Mouse (Mus musculus) layer of hippocampus, adult 6 months (tissue): ENCODE data around the gene 4930595D18Rik. TPM values are rescaled to one million over a fixed set of nuclear protein-coding genes. Genes with fewer than 3 reads are reported as not detected.

Experiments
- long read RNA-seq, 2 experiments: library from polyadenylated mRNA; unstranded; transcript quantifications; one replicate each; pipeline ENCODE4 v2.0.0; 2019 to 2020
- polyA plus RNA-seq: library from polyadenylated mRNA; unstranded; fragments of <200 nt; fragmentation: Nextera tagmentation; gene quantifications from 2 replicates; pipeline ENCODE4 v1.2.3, GENCODE M21; 2021

Gene 4930595D18Rik
- polyA plus RNA-seq = not detected in 2 replicates
- long read RNA-seq, experiment 1 = 0 reads
- long read RNA-seq, experiment 2 = 0 reads

DNA sequence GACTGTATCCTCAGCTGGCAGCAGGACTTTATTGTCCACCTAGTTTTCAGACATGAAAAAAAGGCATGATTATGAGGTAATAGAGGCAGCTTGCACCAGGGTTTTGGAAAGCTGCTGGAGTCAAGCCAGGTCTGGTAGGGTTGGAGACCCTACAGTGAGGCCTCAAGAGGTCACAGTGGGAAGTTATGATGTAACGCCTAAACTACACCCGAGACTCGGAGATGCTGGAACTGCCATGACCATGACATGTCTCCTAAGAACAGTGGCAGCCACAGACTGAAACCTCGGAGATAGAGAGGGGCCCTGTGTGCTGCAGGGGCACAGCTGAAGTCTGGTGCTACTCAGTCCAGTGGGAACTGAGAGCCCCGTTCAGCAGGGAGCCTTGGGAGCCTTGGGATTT, at the start of gene 4930595D18Rik:
Gene 4930595D18Rik (minus strand): TSS at position 16 of the 400 bp plus-strand sequence.

DNA sequence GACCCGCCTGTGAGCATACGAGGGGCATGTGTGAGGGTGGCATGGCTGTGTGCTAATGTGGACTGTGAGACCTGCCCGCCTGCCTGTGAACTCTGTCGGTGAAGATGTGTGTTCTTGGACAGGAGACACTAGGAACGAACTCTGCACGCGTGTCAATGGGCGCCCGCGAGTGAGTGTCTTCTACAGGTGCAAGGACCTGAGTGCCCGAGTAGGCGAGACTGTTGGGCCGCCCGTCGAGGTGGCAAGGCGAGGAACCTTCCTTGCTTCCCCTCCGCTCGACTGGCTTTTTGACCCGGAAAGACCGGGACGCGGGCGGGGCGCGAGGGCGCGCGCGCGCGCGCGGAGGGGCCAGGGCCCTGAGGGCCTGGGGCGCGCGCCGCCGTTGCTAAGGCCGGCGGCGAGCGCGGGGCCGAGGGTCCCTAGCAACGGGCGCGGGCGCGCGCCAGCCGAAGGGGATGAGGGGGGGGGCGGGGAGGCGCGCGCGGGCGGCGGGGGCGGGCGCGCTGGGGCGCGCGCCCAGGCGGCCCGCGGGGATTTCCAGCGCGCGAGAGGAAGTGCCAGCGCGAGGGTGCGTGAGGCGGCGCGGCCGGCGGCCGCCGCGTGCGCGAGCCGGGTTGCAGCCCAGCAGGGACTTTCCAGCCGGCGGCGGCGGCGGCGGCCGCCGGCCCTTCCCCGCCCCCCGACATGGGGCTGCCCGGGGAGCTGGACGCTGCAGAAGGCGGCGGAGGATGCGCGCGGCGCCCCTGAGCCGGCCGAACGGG, 18.3 kb downstream of the 4930595D18Rik start, which contains the start of gene Traf3:
Gene Traf3 (plus strand): TSS at position 540 of the 761 bp plus-strand sequence.

Other genes starting within 250 kb of the 4930595D18Rik start
- 26.3 and 28.0 TPM in 2 replicates for gene Ankrd9, start 205.5 kb downstream of the 4930595D18Rik start, polyA plus RNA-seq
- 1.7 and 2.0 TPM in 2 replicates for gene Rcor1, start 145.1 kb downstream of the 4930595D18Rik start, polyA plus RNA-seq
- 5.7 and 5.9 TPM in 2 replicates for gene Traf3, start 18.1 kb downstream of the 4930595D18Rik start, polyA plus RNA-seq
- 12.6 and 23.2 TPM in 2 replicates for gene Amn, start 86.6 kb upstream of the 4930595D18Rik start, polyA plus RNA-seq
- 22.0 and 23.9 TPM in 2 replicates for gene Cdc42bpb, start 193.2 kb upstream of the 4930595D18Rik start, polyA plus RNA-seq
- 42.9 and 56.3 TPM in 2 replicates for gene Lbhd2, start 222.3 kb upstream of the 4930595D18Rik start, polyA plus RNA-seq
- gene Exoc3l4, start 232.5 kb upstream of the 4930595D18Rik start, polyA plus RNA-seq = 2.6 and 3.6 TPM in 2 replicates